Mouse (Mus musculus) spleen, adult 2 months (tissue): ENCODE data around the gene Tmx1. TPM values are rescaled to one million over a fixed set of nuclear protein-coding genes. Genes with fewer than 3 reads are reported as not detected.

ENCODE experiments used
- DNase-seq, 2 experiments: peaks; one replicate each; pipeline versions ENCODE4 v3.0.0 to v3.0.0-alpha.2; 2012 to 2021; ENCODE audit warnings: low spot score in 2 of 2, low read depth in 1 of 2
- H3K27ac ChIP-seq: fragments of 200-500 bp; 2 replicates; pipeline ENCODE4 v1.5.1; 2012; ENCODE audit warnings: low read length, inconsistent platforms; ENCODE audit not compliant: insufficient read depth
- H3K27me3 ChIP-seq: fragments of 200-500 bp; 2 replicates; pipeline ENCODE4 v1.6.1; 2012; ENCODE audit warnings: mild to moderate bottlenecking, moderate library complexity, low read length, inconsistent platforms; ENCODE audit not compliant: control insufficient read depth, insufficient read depth
- H3K36me3 ChIP-seq: fragments of 200-500 bp; 2 replicates; pipeline ENCODE4 v1.6.1; 2012; ENCODE audit warnings: mild to moderate bottlenecking, low read length, inconsistent platforms; ENCODE audit not compliant: control insufficient read depth, insufficient read depth
- H3K4me1 ChIP-seq: fragments of 200-500 bp; 2 replicates; pipeline ENCODE4 v1.6.1; 2011; ENCODE audit warnings: inconsistent platforms; ENCODE audit not compliant: control insufficient read depth, insufficient read depth, insufficient read length
- H3K4me3 ChIP-seq: fragments of 200-500 bp; 2 replicates; pipeline ENCODE4 v1.5.1; 2011; ENCODE audit warnings: mild to moderate bottlenecking, inconsistent platforms; ENCODE audit not compliant: insufficient read depth, insufficient read length; ENCODE audit errors: extremely low read depth
- CTCF ChIP-seq: fragments of 200-500 bp; IDR thresholded peaks from 2 replicates; pipeline ENCODE4 v1.5.1; 2011; ENCODE audit warnings: mild to moderate bottlenecking, inconsistent platforms; ENCODE audit not compliant: insufficient read depth, insufficient read length, insufficient replicate concordance; ENCODE audit errors: extremely low read depth
- POLR2A ChIP-seq: fragments of 200-500 bp; IDR thresholded peaks from 2 replicates; pipeline ENCODE4 v1.6.1; 2011; ENCODE audit warnings: low read depth, low read length, inconsistent platforms
- WGBS: fragments of 180-500 bp; shearing (Covaris S2); methylation state at CpG from one replicate; pipeline ENCODE4 v1.1.7; 2018; 5-methylcytosine and 5-hydroxymethylcytosine counted together
- polyA plus RNA-seq: library from polyadenylated mRNA; depleted of rRNA; stranded (reverse); fragments of >200 nt; gene quantifications from 2 replicates; pipeline ENCODE4 v1.2.3, GENCODE M21; 2012

Gene Tmx1
- polyA plus RNA-seq, 1 experiment, result 5.3 TPM

DNA sequence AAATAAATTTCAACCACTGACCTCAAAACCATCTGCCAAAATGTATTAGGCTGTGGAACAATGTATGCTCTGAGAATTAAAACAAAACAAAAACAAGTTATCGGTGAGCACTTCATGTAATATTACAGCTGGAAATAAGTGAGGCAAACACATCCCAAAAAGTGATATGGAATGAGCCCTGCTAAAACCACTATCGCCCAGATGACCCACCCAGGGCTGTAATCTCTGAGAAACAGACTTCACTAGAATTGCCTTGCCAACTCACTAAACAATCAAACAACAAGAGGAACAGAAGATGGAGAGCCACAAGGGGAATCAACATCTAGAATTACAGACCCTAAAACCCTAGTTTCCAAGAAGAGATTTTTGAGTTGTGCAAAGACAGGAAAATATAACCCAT is 752 bp upstream of the Tmx1 start:
- DNase-seq, result no peak
- H3K27ac ChIP-seq, result no peak overlapping the region
- H3K4me1 ChIP-seq, result peaks cover 6% of the 10 kb centered on the region; the same call in 1 of the 2 replicates
- H3K27me3 ChIP-seq, result no peaks in the 10 kb centered on the region
- TF ChIP-seq POLR2A (no peak), CTCF (no peak)
- 59% methylated on average over 2 of the region's 2 CpGs for WGBS
- no peak overlapping the region for H3K4me3 ChIP-seq
- no peaks in the 10 kb centered on the region; the same call in 1 of the 2 replicates for H3K36me3 ChIP-seq

DNA sequence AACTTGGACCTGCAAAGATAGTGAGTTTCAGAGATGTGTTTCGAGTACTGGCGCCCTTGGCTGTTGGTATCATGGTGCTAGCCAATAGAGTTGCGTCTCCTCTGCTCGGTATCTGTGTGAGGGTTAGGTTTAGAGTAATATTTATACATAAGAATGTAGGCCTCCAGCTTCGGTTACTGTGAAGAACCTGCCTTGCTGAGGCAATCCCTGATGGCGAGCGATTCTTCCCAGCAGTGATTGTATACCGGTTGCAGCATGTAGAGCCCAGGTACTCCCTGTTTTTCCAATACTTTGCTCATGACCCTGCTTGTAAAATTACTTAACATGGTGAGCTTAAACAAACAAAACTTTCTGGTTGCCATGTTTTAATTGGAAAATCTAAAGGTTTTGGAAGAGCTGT is 2.3 kb downstream of the Tmx1 start:
- Histone ChIP-seq H3K27ac (no peak overlapping the region), H3K4me3 (no peak overlapping the region), H3K27me3 (no peaks in the 10 kb centered on the region), H3K4me1 (peaks cover 6% of the 10 kb centered on the region; the same call in 1 of the 2 replicates), H3K36me3 (peaks cover 9% of the 10 kb centered on the region)
- 94% methylated on average over 8 of the region's 8 CpGs for WGBS
- DNase-seq, result no peak
- TF ChIP-seq CTCF, result no peak
- TF ChIP-seq POLR2A, result no peak

DNA sequence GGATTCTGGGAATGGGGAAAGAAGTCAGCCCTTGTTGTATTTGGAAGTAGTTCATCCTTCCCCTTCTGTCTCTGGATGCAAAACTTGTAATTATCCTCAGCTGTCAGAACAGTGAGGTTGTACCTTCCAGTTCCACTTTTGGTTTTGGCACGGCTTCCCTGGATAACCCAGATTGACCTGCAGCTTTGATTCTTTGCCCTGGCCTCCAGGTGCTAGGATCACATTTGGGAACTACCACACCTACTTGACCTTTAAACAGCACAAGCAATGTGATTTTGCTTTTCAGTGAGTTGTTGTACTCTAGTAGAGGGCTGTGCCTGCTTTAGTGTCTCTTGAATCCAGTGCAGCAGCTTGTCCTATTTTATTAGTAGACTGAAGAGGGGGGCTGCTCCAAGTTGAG is 6.7 kb downstream of the Tmx1 start:
- H3K36me3 ChIP-seq, result peaks cover 14% of the 10 kb centered on the region

DNA sequence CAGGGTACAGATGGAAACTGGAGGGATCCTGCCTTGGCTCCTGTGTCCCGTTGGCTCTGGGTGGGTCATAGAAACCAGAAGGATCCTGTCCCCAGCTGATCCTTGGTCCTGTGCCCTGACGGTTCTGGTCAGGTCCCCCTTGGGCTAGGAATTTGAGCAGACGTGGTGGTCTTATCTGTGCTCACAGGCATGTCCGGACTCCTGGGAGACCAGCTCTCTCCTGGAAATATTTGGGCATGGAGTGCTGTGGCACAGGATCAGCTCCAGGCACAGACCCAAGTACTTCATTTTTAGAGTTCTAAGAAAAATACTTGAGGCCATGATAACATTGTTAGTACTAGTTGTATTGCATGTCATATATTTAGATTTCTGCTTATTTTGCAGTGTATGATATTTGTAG is 11.1 kb downstream of the Tmx1 start:
- no peaks in the 10 kb centered on the region for H3K4me1 ChIP-seq

More for the DNA sequence above, 6.7 kb downstream of the Tmx1 start:
- H3K27ac ChIP-seq, result no peak overlapping the region
- DNase-seq, result no peak
- 97% methylated on average over 1 of the region's 1 CpGs for WGBS
- H3K4me1 ChIP-seq, result no peaks in the 10 kb centered on the region
- TF ChIP-seq POLR2A, result no peak
- TF ChIP-seq CTCF, result no peak
- no peak overlapping the region for H3K4me3 ChIP-seq
- H3K27me3 ChIP-seq, result no peaks in the 10 kb centered on the region

DNA sequence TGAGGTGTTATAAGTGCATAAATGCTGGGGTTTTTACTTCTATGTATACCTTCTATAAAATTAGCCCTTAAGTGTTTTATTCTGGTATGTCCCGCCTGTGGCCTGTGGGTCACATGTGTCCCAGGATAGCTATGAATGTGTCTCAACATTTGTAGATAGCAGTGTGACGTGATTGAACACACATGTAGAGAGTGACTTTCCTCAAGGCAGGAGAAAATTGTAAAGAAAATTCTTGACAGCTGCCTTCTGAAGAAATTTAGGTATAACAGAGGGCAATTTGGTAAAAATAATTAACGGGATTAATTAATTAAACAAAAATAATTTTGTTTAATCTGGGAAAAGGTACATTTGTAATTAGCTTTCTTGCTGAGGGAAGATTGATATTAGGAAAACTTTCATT is 22.4 kb downstream of the Tmx1 start:
- TF ChIP-seq POLR2A (no peak), CTCF (no peak)
- Histone ChIP-seq H3K27me3 (no peaks in the 10 kb centered on the region), H3K4me3 (no peak overlapping the region), H3K27ac (no peak overlapping the region), H3K36me3 (no peaks in the 10 kb centered on the region), H3K4me1 (no peaks in the 10 kb centered on the region)
- DNase-seq, result no peak
- 88% methylated on average over 3 of the region's 3 CpGs for WGBS

More for the DNA sequence above, 11.1 kb downstream of the Tmx1 start:
- Histone ChIP-seq H3K27ac (no peak overlapping the region), H3K27me3 (no peaks in the 10 kb centered on the region; the same call in 1 of the 2 replicates), H3K36me3 (peaks cover 25% of the 10 kb centered on the region), H3K4me3 (no peak overlapping the region)
- 95% methylated on average over 4 of the region's 4 CpGs for WGBS
- TF ChIP-seq POLR2A (no peak), CTCF (no peak)
- no peak for DNase-seq

DNA sequence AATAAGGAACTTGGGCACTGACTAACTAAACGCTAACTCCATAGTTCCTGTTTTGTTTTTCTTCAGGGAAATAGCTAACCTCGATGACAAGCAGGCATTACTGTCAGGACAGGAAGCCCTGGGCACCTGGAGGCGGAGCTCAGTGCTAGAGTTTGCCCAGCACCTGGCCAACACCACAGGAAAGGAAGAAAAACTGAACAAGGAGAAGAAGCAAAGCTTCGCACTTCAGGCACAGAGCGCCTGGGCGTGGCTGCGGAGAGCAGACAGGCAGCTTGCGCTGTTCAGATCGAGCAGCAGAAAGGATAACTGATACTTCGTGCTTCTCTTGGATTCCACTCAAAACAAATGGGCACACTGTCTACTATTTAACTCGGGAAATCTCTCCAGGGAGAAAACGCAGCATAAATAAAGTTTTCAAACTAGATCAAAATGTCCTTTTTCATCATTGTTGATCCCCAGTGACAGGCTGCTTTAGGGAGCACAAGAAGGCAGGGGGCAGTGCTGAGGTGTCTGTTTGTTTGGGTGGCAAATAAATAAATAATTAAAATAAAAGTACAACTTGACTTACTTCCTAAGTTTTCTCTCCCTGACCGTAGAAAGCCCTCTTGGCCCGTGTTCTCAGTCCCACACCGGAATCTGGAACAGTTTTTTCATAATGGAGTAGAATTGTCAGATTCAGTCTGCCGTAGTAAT is 24.1 kb downstream of the Tmx1 start:
- no peak overlapping the region for H3K4me3 ChIP-seq
- 46% methylated on average over 16 of the region's 16 CpGs for whole genome bisulfite sequencing
- no peak for DNase-seq
- no peaks in the 10 kb centered on the region for H3K36me3 ChIP-seq
- TF ChIP-seq POLR2A (no peak), CTCF (no peak)
- H3K4me1 ChIP-seq, result no peaks in the 10 kb centered on the region
- no peak overlapping the region for H3K27ac ChIP-seq
- H3K27me3 ChIP-seq, result no peaks in the 10 kb centered on the region

DNA sequence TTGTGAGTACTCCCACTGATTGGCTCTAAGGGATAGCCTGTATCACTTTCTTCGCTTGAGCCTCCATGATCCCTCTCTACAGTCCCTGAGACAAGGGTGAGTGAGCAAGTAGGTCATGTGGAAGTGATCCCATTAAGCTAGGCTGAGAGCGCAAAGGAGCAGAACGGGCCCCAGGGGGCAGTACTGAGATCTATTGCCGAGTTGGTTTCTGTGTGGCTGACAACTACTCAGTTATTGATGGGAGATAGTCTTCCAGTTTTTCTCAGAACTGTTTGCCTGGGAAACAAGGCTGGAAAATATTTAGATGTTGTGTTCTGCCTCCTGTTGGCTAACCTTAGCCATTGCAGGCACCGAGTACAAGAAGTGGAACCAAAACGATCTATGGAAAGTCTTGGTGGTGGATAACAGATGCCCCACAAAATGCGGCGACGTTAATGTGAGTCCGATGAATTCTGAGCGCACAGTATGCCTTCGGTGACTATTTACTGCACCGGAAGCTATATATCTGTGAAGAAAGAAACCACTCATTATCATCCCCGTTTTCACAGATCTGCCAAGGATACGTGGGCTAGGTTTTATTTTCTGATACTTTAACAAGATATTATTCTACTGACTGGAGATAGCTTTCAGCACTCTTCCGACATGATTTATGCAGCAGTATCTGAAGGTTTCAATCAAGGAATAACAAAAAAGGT is 24.8 kb downstream of the Tmx1 start:
- H3K36me3 ChIP-seq, result no peaks in the 10 kb centered on the region
- 87% methylated on average over 16 of the region's 16 CpGs for WGBS
- no peak for DNase-seq
- TF ChIP-seq CTCF (peak; percentile 4; the same call in 1 of the 2 replicates), POLR2A (no peak)
- no peak overlapping the region for H3K27ac ChIP-seq
- H3K4me1 ChIP-seq, result no peaks in the 10 kb centered on the region
- H3K4me3 ChIP-seq, result no peak overlapping the region
- H3K27me3 ChIP-seq, result no peaks in the 10 kb centered on the region
